Mouse (Mus musculus): ENCODE results near the gene Ptprs. TPM values are rescaled to one million over a fixed set of nuclear protein-coding genes. Genes with fewer than 3 reads are reported as not detected.

Gene Ptprs
- polyA plus RNA-seq, 1 experiment from 2014 or later, result 106 TPM

- H3K27ac ChIP-seq, result no peak overlapping the region
- H3K9ac ChIP-seq, result peak overlapping the region; percentile 13; the same call in 1 of the 2 replicates
These were observed 3.3 kb downstream of the Ptprs start for GRCm38 (mm10) chr17:56472733-56473610.

GRCm38 (mm10) chr17:56472121-56472520 lies 4.2 kb downstream of the Ptprs start:
- peaks cover 53% of the 10 kb centered on the region for H3K27me3 ChIP-seq
- H3K36me3 ChIP-seq, result 0 out of 2 replicates have a peak, but pooled peaks cover 6% of the 10 kb centered on the region
- H3K4me1 ChIP-seq, result peaks cover 83% of the 10 kb centered on the region
- WGBS, result 11% methylated on average over 16 of the region's 16 CpGs
- ATAC-seq (ENCODE audit: low FRiP score, low read depth), result no peak
- H3K4me2 ChIP-seq (replicated peaks), result peak overlapping the region; percentile 97
- no peak overlapping the region for H3K27ac ChIP-seq
- H3K4me3 ChIP-seq, result peak overlapping the region; percentile 83; the same call in 1 of the 2 replicates
- H3K9ac ChIP-seq, result no peak overlapping the region
- no peaks in the 10 kb centered on the region for H3K9me3 ChIP-seq

More at GRCm38 (mm10) chr17:56472733-56473610, 3.3 kb downstream of the Ptprs start:
- Histone ChIP-seq H3K9me3 (no peaks in the 10 kb centered on the region), H3K4me3 (peak overlapping the region; percentile 83), H3K4me1 (peaks cover 75% of the 10 kb centered on the region), H3K36me3 (0 out of 2 replicates have a peak, but pooled peaks cover 6% of the 10 kb centered on the region), H3K4me2 (replicated peaks) (peak overlapping the region; percentile 97), H3K27me3 (peaks cover 56% of the 10 kb centered on the region)
- WGBS, result 3% methylated on average over 49 of the region's 50 CpGs
- no peak for ATAC-seq (ENCODE audit: low FRiP score, low read depth)

- peaks cover 90% of the 10 kb centered on the region for H3K4me1 ChIP-seq
- peak overlapping the region; percentile 1; the same call in 1 of the 2 replicates for H3K4me2 ChIP-seq (replicated peaks)
- 0 out of 2 replicates have a peak, but pooled peaks cover 6% of the 10 kb centered on the region for H3K36me3 ChIP-seq
- no peak overlapping the region for H3K4me3 ChIP-seq
- H3K9me3 ChIP-seq, result no peaks in the 10 kb centered on the region
- WGBS, result 76% methylated on average over 5 of the region's 5 CpGs
- H3K27ac ChIP-seq, result no peak overlapping the region
- H3K27me3 ChIP-seq, result peaks cover 53% of the 10 kb centered on the region
- H3K9ac ChIP-seq, result no peak overlapping the region
- ATAC-seq (ENCODE audit: low FRiP score, low read depth), result no peak
These were observed 5.1 kb downstream of the Ptprs start for GRCm38 (mm10) chr17:56471136-56471535.

DNA sequence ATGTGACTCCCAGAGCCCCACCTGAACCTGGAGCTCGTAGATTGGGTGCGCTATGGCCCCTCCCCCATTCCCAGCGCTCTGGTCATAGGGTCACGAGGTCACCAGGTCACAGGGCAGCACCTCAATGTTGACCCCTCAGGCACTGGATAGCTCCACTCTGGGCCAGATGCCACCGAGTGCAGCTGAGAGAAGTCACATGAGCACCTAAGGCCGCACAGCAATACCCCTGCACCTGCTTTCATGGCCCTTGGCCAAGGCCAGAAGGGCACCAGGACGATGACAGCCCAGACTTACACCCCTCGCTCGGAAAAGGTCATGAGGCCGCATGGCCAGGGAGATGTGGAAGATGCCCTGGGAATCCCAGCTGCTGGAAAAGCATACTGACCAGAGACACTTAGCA lies 5.7 kb downstream of the Ptprs start:
- 16% methylated on average over 10 of the region's 10 CpGs for WGBS
- peaks cover 53% of the 10 kb centered on the region for H3K27me3 ChIP-seq
- no peak overlapping the region for H3K9ac ChIP-seq

GRCm38 (mm10) chr17:56470001-56470436 lies 6.3 kb downstream of the Ptprs start:
- Histone ChIP-seq H3K4me2 (replicated peaks) (peak overlapping the region; percentile 62), H3K9ac (peak overlapping the region; percentile 48), H3K36me3 (0 out of 2 replicates have a peak, but pooled peaks cover 6% of the 10 kb centered on the region), H3K9me3 (no peaks in the 10 kb centered on the region), H3K27me3 (peaks cover 47% of the 10 kb centered on the region), H3K4me1 (peaks cover 91% of the 10 kb centered on the region), H3K4me3 (peak overlapping the region; percentile 36), H3K27ac (no peak overlapping the region)
- 3% methylated on average over 19 of the region's 26 CpGs for WGBS
- no peak for ATAC-seq (ENCODE audit: low FRiP score, low read depth)

More for the DNA sequence above, 5.7 kb downstream of the Ptprs start:
- Histone ChIP-seq H3K9me3 (no peaks in the 10 kb centered on the region), H3K4me3 (peak overlapping the region; percentile 36), H3K36me3 (0 out of 2 replicates have a peak, but pooled peaks cover 6% of the 10 kb centered on the region), H3K27ac (no peak overlapping the region), H3K4me1 (peaks cover 91% of the 10 kb centered on the region), H3K4me2 (replicated peaks) (peak overlapping the region; percentile 62)
- ATAC-seq (ENCODE audit: low FRiP score, low read depth), result no peak

- Histone ChIP-seq H3K27ac (no peak overlapping the region; the same call in 1 of the 2 replicates), H3K4me1 (peaks cover 91% of the 10 kb centered on the region), H3K9ac (no peak overlapping the region), H3K27me3 (peaks cover 40% of the 10 kb centered on the region), H3K4me3 (no peak overlapping the region), H3K9me3 (no peaks in the 10 kb centered on the region), H3K36me3 (0 out of 2 replicates have a peak, but pooled peaks cover 6% of the 10 kb centered on the region), H3K4me2 (replicated peaks) (peak overlapping the region; percentile 62)
- no peak for ATAC-seq (ENCODE audit: low FRiP score, low read depth)
- WGBS, result 27% methylated on average over 8 of the region's 8 CpGs
These were observed 7.0 kb downstream of the Ptprs start for GRCm38 (mm10) chr17:56469275-56469674.

DNA sequence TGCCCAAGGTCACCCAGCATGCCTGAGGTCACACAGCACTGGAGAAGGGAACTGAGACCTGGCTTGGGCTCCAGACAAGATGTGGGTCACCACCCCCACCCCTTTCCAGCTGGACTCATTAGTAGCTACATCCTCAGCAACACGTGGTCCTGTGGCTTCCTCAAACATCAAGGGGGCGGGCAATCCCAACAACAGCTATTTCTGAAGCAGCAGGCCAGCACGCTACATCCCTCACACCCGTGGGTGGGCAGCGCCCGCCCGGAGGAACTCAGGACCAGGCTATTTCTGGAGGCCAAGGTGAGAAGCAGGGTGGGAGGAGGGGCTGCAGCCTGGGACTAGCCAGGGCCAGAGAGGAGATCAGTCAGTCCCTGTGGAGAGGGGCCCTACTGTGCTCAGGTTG lies 7.4 kb downstream of the Ptprs start:
- WGBS, result 56% methylated on average over 7 of the region's 7 CpGs
- ATAC-seq (ENCODE audit: low FRiP score, low read depth), result no peak
- Histone ChIP-seq H3K9me3 (no peaks in the 10 kb centered on the region), H3K36me3 (0 out of 2 replicates have a peak, but pooled peaks cover 6% of the 10 kb centered on the region), H3K27ac (no peak overlapping the region; the same call in 1 of the 2 replicates), H3K27me3 (peaks cover 36% of the 10 kb centered on the region), H3K4me3 (no peak overlapping the region), H3K4me2 (replicated peaks) (no peak overlapping the region), H3K9ac (no peak overlapping the region), H3K4me1 (peaks cover 90% of the 10 kb centered on the region)

GRCm38 (mm10) chr17:56468380-56468779 lies 7.9 kb downstream of the Ptprs start:
- Histone ChIP-seq H3K27me3 (peaks cover 31% of the 10 kb centered on the region), H3K36me3 (0 out of 2 replicates have a peak, but pooled peaks cover 6% of the 10 kb centered on the region), H3K4me1 (peaks cover 90% of the 10 kb centered on the region), H3K9ac (no peak overlapping the region), H3K9me3 (no peaks in the 10 kb centered on the region), H3K4me3 (no peak overlapping the region), H3K4me2 (replicated peaks) (peak overlapping the region; percentile 50; the same call in 1 of the 2 replicates), H3K27ac (peak overlapping the region; percentile 84)
- ATAC-seq (ENCODE audit: low FRiP score, low read depth), result no peak
- WGBS, result 95% methylated on average over 9 of the region's 9 CpGs

- WGBS, result 52% methylated on average over 7 of the region's 7 CpGs
- Histone ChIP-seq H3K27ac (peak overlapping the region; percentile 84), H3K36me3 (0 out of 2 replicates have a peak, but pooled peaks cover 6% of the 10 kb centered on the region), H3K4me2 (replicated peaks) (peak overlapping the region; percentile 50), H3K9ac (0 out of 2 replicates have a peak overlapping the region, but pooled peaks have one; percentile 31), H3K4me3 (peak overlapping the region; percentile 15; the same call in 1 of the 2 replicates), H3K27me3 (peaks cover 22% of the 10 kb centered on the region), H3K4me1 (peaks cover 88% of the 10 kb centered on the region), H3K9me3 (no peaks in the 10 kb centered on the region)
- ATAC-seq (ENCODE audit: low FRiP score, low read depth), result 0 out of 2 replicates have a peak, but pooled peaks have one; percentile 10
These were observed 8.8 kb downstream of the Ptprs start for GRCm38 (mm10) chr17:56467456-56467884.

DNA sequence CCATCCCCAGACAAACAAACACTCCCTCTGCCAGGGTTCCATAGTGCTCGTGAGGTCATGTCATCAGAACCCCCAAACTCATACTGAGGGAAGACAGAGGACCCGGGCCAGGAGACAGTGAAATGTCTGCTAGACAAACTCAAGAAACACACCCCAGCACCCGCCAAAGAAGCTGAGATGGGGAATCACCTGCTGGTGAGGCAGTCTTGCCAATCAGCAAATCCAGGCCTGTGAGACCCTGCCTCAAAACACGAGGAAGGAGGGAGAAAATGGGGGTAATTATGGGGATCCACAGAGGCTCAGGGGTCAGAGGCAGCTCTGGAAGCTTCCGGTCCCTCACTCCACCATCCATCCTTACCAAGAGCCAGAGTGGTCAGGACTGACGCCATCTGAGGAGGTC lies 9.5 kb downstream of the Ptprs start:
- H3K4me1 ChIP-seq, result peaks cover 81% of the 10 kb centered on the region
- no peak for ATAC-seq (ENCODE audit: low FRiP score, low read depth)

DNA sequence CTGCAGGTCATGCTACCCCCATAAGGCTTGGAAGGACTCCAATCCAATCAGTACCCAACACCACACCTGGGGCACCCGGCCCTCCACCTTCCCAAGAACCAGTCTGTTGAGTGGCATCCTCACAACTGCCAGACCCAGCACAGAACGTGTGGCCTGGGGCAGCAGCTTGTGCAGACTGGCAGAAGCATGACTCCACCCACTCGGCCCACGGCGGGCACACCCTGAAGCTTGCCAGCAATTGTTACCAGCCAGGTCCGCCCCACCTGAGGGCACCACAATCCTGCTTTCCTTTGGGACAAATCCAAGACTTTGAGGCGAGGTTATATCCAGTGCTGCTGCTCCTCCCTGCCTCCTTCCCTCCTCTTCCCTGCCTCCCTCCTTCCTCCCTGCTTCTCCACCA lies 11.5 kb downstream of the Ptprs start:
- H3K4me2 ChIP-seq (replicated peaks), result no peak overlapping the region
- no peak overlapping the region for H3K9ac ChIP-seq
- H3K27ac ChIP-seq, result no peak overlapping the region
- H3K36me3 ChIP-seq, result 0 out of 2 replicates have a peak, but pooled peaks cover 6% of the 10 kb centered on the region
- no peaks in the 10 kb centered on the region for H3K9me3 ChIP-seq
- H3K4me3 ChIP-seq, result no peak overlapping the region
- no peak for ATAC-seq (ENCODE audit: low FRiP score, low read depth)
- H3K4me1 ChIP-seq, result peaks cover 81% of the 10 kb centered on the region
- H3K27me3 ChIP-seq, result no peaks in the 10 kb centered on the region
- WGBS, result 80% methylated on average over 7 of the region's 7 CpGs

More for the DNA sequence above, 9.5 kb downstream of the Ptprs start:
- no peak overlapping the region for H3K4me3 ChIP-seq
- H3K9ac ChIP-seq, result 0 out of 2 replicates have a peak overlapping the region, but pooled peaks have one; percentile 48
- WGBS, result 76% methylated on average over 6 of the region's 6 CpGs
- peaks cover 14% of the 10 kb centered on the region for H3K27me3 ChIP-seq
- 0 out of 2 replicates have a peak overlapping the region, but pooled peaks have one; percentile 50 for H3K4me2 ChIP-seq (replicated peaks)
- 0 out of 2 replicates have a peak, but pooled peaks cover 6% of the 10 kb centered on the region for H3K36me3 ChIP-seq
- no peak overlapping the region; the same call in 1 of the 2 replicates for H3K27ac ChIP-seq
- no peaks in the 10 kb centered on the region for H3K9me3 ChIP-seq

GRCm38 (mm10) chr17:56464345-56464744 lies 11.9 kb downstream of the Ptprs start:
- H3K4me2 ChIP-seq (replicated peaks), result no peak overlapping the region
- no peak overlapping the region for H3K9ac ChIP-seq
- ATAC-seq (ENCODE audit: low FRiP score, low read depth), result no peak
- peaks cover 81% of the 10 kb centered on the region for H3K4me1 ChIP-seq
- no peaks in the 10 kb centered on the region for H3K27me3 ChIP-seq
- H3K36me3 ChIP-seq, result 0 out of 2 replicates have a peak, but pooled peaks cover 6% of the 10 kb centered on the region
- 87% methylated on average over 2 of the region's 2 CpGs for WGBS
- H3K27ac ChIP-seq, result no peak overlapping the region
- no peak overlapping the region for H3K4me3 ChIP-seq
- no peaks in the 10 kb centered on the region for H3K9me3 ChIP-seq
